Mouse (Mus musculus): Measurements from ENCODE around the gene Agmo. TPM values are rescaled to one million over a fixed set of nuclear protein-coding genes. Genes with fewer than 3 reads are reported as not detected.

Gene Agmo
- total and polyA plus RNA-seq, 3 experiments: 0.08 TPM; not detected in 2

GRCm38 (mm10) chr12:37558284-37558683 lies 316.8 kb downstream of the Agmo start:
- Histone ChIP-seq H3K9ac (ENCODE audit: control insufficient read depth, low read depth, low read length, poor library complexity, severe bottlenecking) (no peak overlapping the region), H3K4me3 (ENCODE audit: control insufficient read depth in 1 of 2, insufficient read depth in 1 of 2, low read depth in 2 of 2, low read length in 2 of 2) (no peak overlapping the region), H3K27ac (ENCODE audit: control insufficient read depth, low read depth, low read length) (peak overlapping the region; percentile 61), H3K36me3 (ENCODE audit: control insufficient read depth in 1 of 2, insufficient read depth in 2 of 2, low read length in 2 of 2) (peaks cover 0 to 11% of the 10 kb centered on the region in 2 experiments; a peak in 2 of 4 replicates), H3K4me1 (ENCODE audit: control insufficient read depth in 1 of 2, insufficient read depth in 2 of 2, low read length in 2 of 2) (peaks cover 7 to 15% of the 10 kb centered on the region in 2 experiments), H3K9me3 (replicated peaks; ENCODE audit: insufficient read depth, low read length) (no peaks in the 10 kb centered on the region), H3K79me2 (ENCODE audit: control insufficient read depth, insufficient read depth, low read length, poor library complexity) (no peaks in the 10 kb centered on the region), H3K27me3 (ENCODE audit: control insufficient read depth in 1 of 2, insufficient read depth in 2 of 2, low read length in 2 of 2) (no peaks in the 10 kb centered on the region)
- peak; percentile 71 for DNase-seq (ENCODE audit: low read depth, low spot score)
- TF ChIP-seq ELF1 (IDR thresholded peaks at IDR 0.05; ENCODE audit: low read depth, low read length): no peak
- TF ChIP-seq NELFE (IDR thresholded peaks at IDR 0.05; ENCODE audit: low read depth, low read length): no peak
- peak; percentile 77 for TF ChIP-seq ETS1 (IDR thresholded peaks at IDR 0.05; ENCODE audit: low read depth, low read length)
- no peak for TF ChIP-seq USF1 (IDR thresholded peaks at IDR 0.05; ENCODE audit: low read depth, low read length)
- no peak for TF ChIP-seq TBP (IDR thresholded peaks at IDR 0.05; ENCODE audit: low read depth, low read length)
- TF ChIP-seq TAL1 (IDR thresholded peaks at IDR 0.05; ENCODE audit: low read length): peak; percentile 66
- no peak for TF ChIP-seq ZKSCAN1 (IDR thresholded peaks at IDR 0.05; ENCODE audit: low read depth, low read length)
- TF ChIP-seq CTCF (IDR thresholded peaks at IDR 0.05 in 2 of 3, conservative IDR thresholded peaks at IDR 0.05 in 1 of 3; ENCODE audit: control insufficient read depth in 1 of 3, insufficient read depth in 1 of 3, low read depth in 2 of 3, low read length in 3 of 3, poor library complexity in 1 of 3, severe bottlenecking in 1 of 3): no peak
- TF ChIP-seq CHD2 (IDR thresholded peaks at IDR 0.05; ENCODE audit: low read length): no peak
- 0 out of 2 replicates have a peak, but pooled peaks have one; percentile 15 for TF ChIP-seq ZNF384 (IDR thresholded peaks at IDR 0.05; ENCODE audit: low read depth, low read length)
- TF ChIP-seq POLR2AphosphoS2 (IDR thresholded peaks at IDR 0.05; ENCODE audit: low read length): no peak
- TF ChIP-seq MAZ (IDR thresholded peaks at IDR 0.05; ENCODE audit: low read depth, low read length): no peak
- no peak for TF ChIP-seq CHD1 (IDR thresholded peaks at IDR 0.05; ENCODE audit: low read depth, low read length)
- no peak for TF ChIP-seq JUND (IDR thresholded peaks at IDR 0.05; ENCODE audit: low read depth, low read length)
- TF ChIP-seq SIN3A (IDR thresholded peaks at IDR 0.05; ENCODE audit: low read length): peak; percentile 50; the same call in 1 of the 2 replicates
- peak; percentile 41; the same call in 1 of the 2 replicates for TF ChIP-seq MYB (IDR thresholded peaks at IDR 0.05; ENCODE audit: low read depth, low read length)
- no peak for TF ChIP-seq ZMIZ1 (IDR thresholded peaks at IDR 0.05; ENCODE audit: low read depth, low read length)
- peak; percentile 94 for TF ChIP-seq GATA1 (IDR thresholded peaks at IDR 0.05; ENCODE audit: low read depth, low read length)
- TF ChIP-seq KAT2A (conservative IDR thresholded peaks at IDR 0.05; ENCODE audit: low read depth, low read length): no peak
- TF ChIP-seq HCFC1 (IDR thresholded peaks at IDR 0.05; ENCODE audit: low read depth, low read length): no peak
- no peak for TF ChIP-seq NRF1 (IDR thresholded peaks at IDR 0.05; ENCODE audit: insufficient read depth, low read depth, low read length, poor library complexity, severe bottlenecking)
- TF ChIP-seq MEF2A (IDR thresholded peaks at IDR 0.05; ENCODE audit: extremely low read depth, insufficient replicate concordance, low read depth, low read length, poor library complexity, severe bottlenecking): no peak
- no peak for TF ChIP-seq SMC3 (IDR thresholded peaks at IDR 0.05; ENCODE audit: low read depth, low read length)
- TF ChIP-seq POLR2A (IDR thresholded peaks at IDR 0.05; ENCODE audit: control insufficient read depth in 1 of 2, insufficient read depth in 1 of 2, low read depth in 1 of 2, low read length in 2 of 2, poor library complexity in 1 of 2): no peak
- no peak for TF ChIP-seq POLR2AphosphoS5 (IDR thresholded peaks at IDR 0.05; ENCODE audit: borderline replicate concordance, low read depth, low read length)
- TF ChIP-seq USF2 (IDR thresholded peaks at IDR 0.05; ENCODE audit: borderline replicate concordance in 1 of 2, insufficient read depth in 1 of 2, low read depth in 1 of 2, low read length in 2 of 2): no peak
- peak; percentile 38; the same call in 1 of the 2 replicates for TF ChIP-seq BHLHE40 (IDR thresholded peaks at IDR 0.05; ENCODE audit: borderline replicate concordance, low read depth, low read length)
- TF ChIP-seq RAD21 (IDR thresholded peaks at IDR 0.05; ENCODE audit: low read depth, low read length): no peak
- TF ChIP-seq UBTF (IDR thresholded peaks at IDR 0.05; ENCODE audit: borderline replicate concordance, insufficient read depth, low read depth, low read length): no peak
- peak; percentile 96 to 97 for TF ChIP-seq EP300 (IDR thresholded peaks at IDR 0.05; ENCODE audit: low read depth in 1 of 2, low read length in 2 of 2)
- no peak for TF ChIP-seq E2F4 (IDR thresholded peaks at IDR 0.05; ENCODE audit: borderline replicate concordance, low read depth, low read length)
- no peak for TF ChIP-seq MAX (IDR thresholded peaks at IDR 0.05; ENCODE audit: low read length)
- TF ChIP-seq TCF12 (IDR thresholded peaks at IDR 0.05; ENCODE audit: low read depth, low read length): peak; percentile 96
- peak; percentile 82 for TF ChIP-seq RCOR1 (IDR thresholded peaks at IDR 0.05; ENCODE audit: low read depth, low read length)
- TF ChIP-seq MXI1 (IDR thresholded peaks at IDR 0.05; ENCODE audit: low read depth, low read length): no peak
- no peak for TF ChIP-seq GABPA (IDR thresholded peaks at IDR 0.05; ENCODE audit: low read depth, low read length)
- TF ChIP-seq MAFK (IDR thresholded peaks at IDR 0.05; ENCODE audit: borderline replicate concordance, low read depth, low read length): no peak
- TF ChIP-seq MYC (IDR thresholded peaks at IDR 0.05; ENCODE audit: low read depth, low read length): peak; percentile 16; the same call in 1 of the 2 replicates

All from MEL (cell line).